Mouse (Mus musculus): ENCODE results near the gene Taf1d. TPM values are rescaled to one million over a fixed set of nuclear protein-coding genes. Genes with fewer than 3 reads are reported as not detected.
A peak's percentile ranks its signal among the peaks of the same experiment; 100 is the strongest.
"Not testable (repeated sequence)": the region's sequence is repeated elsewhere in the genome, so short reads cannot be mapped to it uniquely, and the experiment has no call there.

Taf1d gene
- polyA plus RNA-seq, 1 experiment from 2014 or later, result 63.1 TPM

DNA sequence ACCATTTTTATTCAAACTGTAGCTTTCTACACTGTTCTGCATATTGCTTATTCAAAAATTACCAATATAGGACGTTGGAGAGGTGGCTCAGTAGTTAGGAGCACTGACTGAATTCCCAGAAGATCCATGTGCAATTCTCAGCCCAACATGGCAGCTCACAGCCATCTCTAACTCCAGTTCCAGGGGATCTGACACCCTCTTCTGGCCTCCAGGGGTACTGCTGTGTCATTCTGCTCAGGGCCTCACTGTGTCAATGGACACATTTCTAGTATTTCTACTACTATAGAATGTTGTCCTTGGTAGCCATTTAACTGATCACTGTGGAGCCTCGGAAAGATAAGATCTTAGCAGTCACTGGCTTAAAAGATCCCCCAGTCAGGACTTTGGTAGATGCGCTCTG is 20.6 kb upstream of the Taf1d start:
- in situ Hi-C loops (cut with MboI; ENCODE audit: low pct_unique_long_range_greater_than_20kb), result no loop called here
- TF ChIP-seq CTCF (IDR thresholded peaks at IDR 0.05), result peak; percentile 61
- no peak for DNase-seq (ENCODE audit: low read depth, low spot score)
- ChIA-PET CTCF (interaction anchor here (1.7 to 2.1 kb wide), 2 partner anchors 12 to 44 kb away, joined by 4 to 5 read pairs; no protein-coding TSS in a partner anchor), POLR2A (no interaction called here)
- H3K27me3 ChIP-seq, result no peaks in the 10 kb centered on the region
- peak; percentile 39 for ATAC-seq

DNA sequence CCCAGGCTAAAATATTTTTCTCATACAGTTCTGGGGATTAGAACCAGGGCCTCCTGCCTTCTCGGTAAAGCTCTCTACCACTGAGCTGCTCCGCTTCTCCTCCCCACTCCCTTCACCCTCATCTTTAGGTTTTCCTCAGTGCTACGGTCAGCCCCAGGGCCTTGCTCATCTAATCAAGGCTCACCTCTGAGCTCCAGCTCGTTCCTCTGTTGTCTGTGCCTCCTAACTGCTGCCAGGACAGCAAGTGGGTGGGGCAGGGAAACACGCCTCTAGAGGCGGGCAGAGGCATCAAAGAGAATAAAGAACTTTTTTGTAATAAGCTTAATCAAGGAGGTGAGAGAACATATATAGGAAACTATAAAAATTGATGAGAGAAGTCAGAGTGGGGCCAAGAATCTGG is 18.2 kb upstream of the Taf1d start:
- no peak for DNase-seq (ENCODE audit: low read depth, low spot score)
- CTCF ChIA-PET, result interaction anchor here (0.9 to 1.1 kb wide), 2 partner anchors 8 to 14 kb away, joined by 3 read pairs; no protein-coding TSS in a partner anchor
- no peaks in the 10 kb centered on the region for H3K27me3 ChIP-seq
- no peak for TF ChIP-seq CTCF (IDR thresholded peaks at IDR 0.05)
- POLR2A ChIA-PET, result no interaction called here
- in situ Hi-C loops (cut with MboI; ENCODE audit: low pct_unique_long_range_greater_than_20kb), result no loop called here
- ATAC-seq, result no peak

GRCm38 (mm10) chr9:15288402-15288801 is 17.6 kb upstream of the Taf1d start:
- no peaks in the 10 kb centered on the region for H3K27me3 ChIP-seq
- TF ChIP-seq CTCF (IDR thresholded peaks at IDR 0.05), result no peak
- in situ Hi-C loops (cut with MboI; ENCODE audit: low pct_unique_long_range_greater_than_20kb), result no loop called here
- CTCF ChIA-PET, result interaction anchor here (0.9 to 1.1 kb wide), 2 partner anchors 8 to 13 kb away, joined by 3 read pairs; no protein-coding TSS in a partner anchor
- ATAC-seq (no peak), DNase-seq (ENCODE audit: low read depth, low spot score) (no peak)
- POLR2A ChIA-PET, result no interaction called here

DNA sequence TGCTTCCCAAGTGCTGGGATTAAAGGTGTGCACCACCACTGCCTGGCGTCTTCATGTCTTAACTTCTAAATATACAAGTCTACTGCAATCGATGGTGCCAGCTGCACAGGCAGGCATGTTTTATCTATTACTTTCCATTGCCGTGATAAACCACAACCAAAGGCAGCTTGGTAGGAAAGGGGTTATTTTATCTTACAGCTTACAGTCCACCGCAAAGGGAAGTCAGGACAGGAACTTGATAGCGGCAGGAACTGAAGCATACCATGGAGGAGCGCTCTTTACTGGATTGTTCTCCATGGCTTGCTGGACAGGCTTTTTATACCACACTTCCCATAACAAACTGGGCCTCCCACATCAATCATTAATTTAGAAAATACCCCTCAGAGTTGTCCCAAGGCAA is 16.8 kb upstream of the Taf1d start:
- CTCF ChIA-PET, result no interaction called here
- in situ Hi-C loops (cut with MboI; ENCODE audit: low pct_unique_long_range_greater_than_20kb), result no loop called here
- POLR2A ChIA-PET, result interaction anchor here (1.0 kb wide), 1 partner anchor 10 kb away, joined by 3 read pairs; the partner anchor contains the start of gene Med17
- H3K27me3 ChIP-seq, result no peaks in the 10 kb centered on the region
- no peak for DNase-seq (ENCODE audit: low read depth, low spot score)
- TF ChIP-seq CTCF (IDR thresholded peaks at IDR 0.05), result no peak
- no peak for ATAC-seq

GRCm38 (mm10) chr9:15297112-15297511 is 8.9 kb upstream of the Taf1d start:
- POLR2A ChIA-PET, result no interaction called here
- TF ChIP-seq CTCF (IDR thresholded peaks at IDR 0.05), result no peak
- ATAC-seq, result peak; percentile 91

DNA sequence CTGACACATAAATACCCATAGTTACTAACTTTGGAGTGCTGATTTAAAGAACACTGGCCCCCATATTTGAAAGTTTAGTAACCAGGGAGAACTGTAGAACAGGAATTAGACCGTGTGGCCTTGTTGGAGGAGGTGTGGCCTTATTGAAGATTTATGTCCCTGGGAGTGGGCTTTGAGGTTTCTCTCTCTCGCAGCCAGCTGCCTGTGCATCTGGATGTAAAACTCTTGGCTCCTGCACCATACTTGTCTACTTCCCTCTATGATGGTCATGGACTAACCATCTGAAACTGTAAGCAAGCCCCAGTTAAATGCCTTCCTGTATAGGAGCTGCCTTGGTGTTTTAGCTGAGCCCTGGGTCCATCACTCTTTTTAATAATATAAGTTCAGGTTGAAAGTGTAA is 7.6 kb upstream of the Taf1d start:
- H3K27me3 ChIP-seq, result no peaks in the 10 kb centered on the region
- DNase-seq (ENCODE audit: low read depth, low spot score) (no peak), ATAC-seq (no peak)
- POLR2A ChIA-PET, result no interaction called here
- no peak for TF ChIP-seq CTCF (IDR thresholded peaks at IDR 0.05)
- in situ Hi-C loops (cut with MboI; ENCODE audit: low pct_unique_long_range_greater_than_20kb), result no loop called here
- CTCF ChIA-PET, result no interaction called here

More at GRCm38 (mm10) chr9:15297112-15297511, 8.9 kb upstream of the Taf1d start:
- CTCF ChIA-PET, result interaction anchor here (1.1 kb wide), 1 partner anchor 12 kb away, joined by 5 read pairs; no protein-coding TSS in a partner anchor
- no peaks in the 10 kb centered on the region for H3K27me3 ChIP-seq
- in situ Hi-C loops (cut with MboI; ENCODE audit: low pct_unique_long_range_greater_than_20kb), result no loop called here
- DNase-seq (ENCODE audit: low read depth, low spot score), result no peak

DNA sequence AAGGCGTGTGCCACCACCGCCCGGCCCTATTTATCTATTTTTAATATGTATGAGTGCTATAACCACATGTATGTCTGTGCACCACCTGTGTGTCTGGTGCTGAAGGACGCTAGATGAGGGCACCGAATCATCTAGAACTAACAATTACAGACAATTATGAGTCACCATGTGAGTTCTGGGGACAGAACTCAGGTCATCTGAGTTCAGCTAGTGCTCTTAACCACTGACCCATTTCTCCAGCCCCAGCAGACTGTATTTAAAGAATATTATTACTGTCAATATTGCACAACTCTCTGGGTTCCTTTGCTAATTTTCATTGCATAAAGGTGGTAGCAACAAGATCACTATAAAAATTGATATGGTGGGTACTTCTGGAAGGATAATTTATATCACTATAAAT is 6.0 kb upstream of the Taf1d start:
- in situ Hi-C loops (cut with MboI; ENCODE audit: low pct_unique_long_range_greater_than_20kb), result loop anchor here (25.0 kb wide), 1 partner anchor 1488 kb away; no protein-coding TSS in a partner anchor
- POLR2A ChIA-PET, result no interaction called here
- H3K27me3 ChIP-seq, result no peaks in the 10 kb centered on the region
- no peak for TF ChIP-seq CTCF (IDR thresholded peaks at IDR 0.05)
- ATAC-seq (no peak), DNase-seq (ENCODE audit: low read depth, low spot score) (no peak)
- CTCF ChIA-PET, result no interaction called here

GRCm38 (mm10) chr9:15301399-15301798 is 4.6 kb upstream of the Taf1d start:
- in situ Hi-C loops (cut with MboI; ENCODE audit: low pct_unique_long_range_greater_than_20kb), result loop anchor here (25.0 kb wide), 1 partner anchor 1489 kb away; no protein-coding TSS in a partner anchor
- ChIA-PET POLR2A (no interaction called here), CTCF (interaction anchor here (1.0 to 1.6 kb wide), 5 partner anchors 11 to 412 kb away, joined by 3 to 4 read pairs (median 3); no protein-coding TSS in a partner anchor)
- DNase-seq (ENCODE audit: low read depth, low spot score) (no peak), ATAC-seq (no peak)
- H3K27me3 ChIP-seq, result no peaks in the 10 kb centered on the region
- no peak for TF ChIP-seq CTCF (IDR thresholded peaks at IDR 0.05)

DNA sequence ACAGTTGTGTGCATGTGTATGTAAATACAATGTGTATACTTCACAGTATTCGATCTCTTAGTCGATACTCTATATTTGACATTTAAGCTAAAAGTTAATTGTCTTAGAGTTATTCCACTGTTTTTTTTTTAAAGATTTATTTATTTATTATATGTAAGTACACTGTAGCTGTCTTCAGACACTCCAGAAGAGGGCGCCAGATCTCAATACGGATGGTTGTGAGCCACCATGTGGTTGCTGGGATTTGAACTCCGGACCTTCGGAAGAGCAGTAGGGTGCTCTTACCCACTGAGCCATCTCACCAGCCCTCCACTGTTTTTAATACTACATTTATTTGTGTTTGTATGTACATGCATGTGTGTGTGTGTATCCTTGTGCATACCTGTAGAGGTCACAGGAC is 4.0 kb upstream of the Taf1d start:
- CTCF ChIA-PET, result interaction anchor here (1.0 to 1.6 kb wide), 5 partner anchors 12 to 411 kb away, joined by 3 to 4 read pairs (median 3); no protein-coding TSS in a partner anchor
- H3K27me3 ChIP-seq; ATAC-seq; POLR2A ChIA-PET; DNase-seq (ENCODE audit: low read depth, low spot score): not testable (repeated sequence)
- in situ Hi-C loops (cut with MboI; ENCODE audit: low pct_unique_long_range_greater_than_20kb), result loop anchor here (25.0 kb wide), 1 partner anchor 1490 kb away; no protein-coding TSS in a partner anchor
- peak; percentile 54 for TF ChIP-seq CTCF (IDR thresholded peaks at IDR 0.05)

DNA sequence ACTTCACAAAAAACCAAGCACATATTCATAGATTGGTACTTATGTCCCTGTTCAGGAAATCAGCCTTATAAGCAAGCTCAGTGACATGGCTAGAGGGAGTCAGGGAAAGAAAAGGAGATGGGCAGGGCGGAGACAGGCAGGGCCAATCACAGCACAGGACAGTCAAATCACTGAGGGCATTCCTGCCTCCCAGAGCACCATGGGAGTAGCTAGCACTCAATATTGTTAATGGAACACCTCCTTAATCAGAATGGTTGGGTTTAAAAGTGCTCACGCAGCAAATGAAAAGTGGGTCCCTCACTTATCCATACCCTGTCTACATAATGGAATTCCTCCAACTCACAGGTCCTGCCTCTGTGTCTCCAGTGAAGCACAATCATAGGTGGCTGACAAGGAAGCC is 3.1 kb upstream of the Taf1d start:
- H3K27me3 ChIP-seq, result no peaks in the 10 kb centered on the region
- TF ChIP-seq CTCF (IDR thresholded peaks at IDR 0.05), result no peak
- ChIA-PET POLR2A (no interaction called here), CTCF (no interaction called here)
- no peak for DNase-seq (ENCODE audit: low read depth, low spot score)
- in situ Hi-C loops (cut with MboI; ENCODE audit: low pct_unique_long_range_greater_than_20kb), result loop anchor here (25.0 kb wide), 1 partner anchor 1491 kb away; no protein-coding TSS in a partner anchor
- ATAC-seq, result no peak

DNA sequence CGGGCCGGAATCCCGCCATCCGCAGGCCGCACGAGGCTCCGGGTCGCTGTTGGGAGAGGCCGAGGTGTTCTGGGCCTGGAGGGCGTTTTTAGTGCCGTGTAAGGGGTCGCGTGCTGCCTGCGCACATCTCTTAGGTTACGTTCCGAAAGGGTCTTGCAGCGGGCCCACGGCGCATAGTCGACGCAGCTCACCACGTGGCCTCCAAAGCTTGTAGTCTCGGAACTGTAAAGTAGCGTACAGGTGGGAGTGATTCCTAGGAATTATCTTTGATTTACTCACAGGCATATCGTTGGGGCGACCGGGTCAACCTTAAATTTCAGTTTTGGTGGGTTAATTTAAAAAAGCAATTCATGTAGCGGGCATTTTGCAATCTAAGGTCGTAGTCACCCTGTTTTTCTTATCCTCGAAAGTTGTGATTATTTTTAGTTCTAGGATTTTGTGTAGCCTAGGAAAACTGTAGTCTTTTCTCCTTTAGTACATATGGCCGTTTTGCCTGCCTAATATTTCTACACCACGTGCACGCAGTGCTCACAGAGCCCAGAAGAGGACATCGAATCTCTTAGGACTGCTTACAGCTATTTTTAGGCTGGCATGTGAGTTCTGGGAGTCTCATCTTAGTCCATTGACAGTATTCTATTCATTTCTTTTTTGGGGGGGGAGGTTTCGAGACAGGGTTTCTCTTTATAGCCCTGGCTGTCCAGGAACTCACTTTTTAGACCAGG is 545 bp downstream of the Taf1d start, which contains the start of gene 4931406C07Rik:
4931406C07Rik (minus strand) TSS at position 51 of the 722 bp plus-strand sequence.
- DNase-seq (ENCODE audit: low read depth, low spot score) (no peak), ATAC-seq (peak; percentile 56)
- H3K27me3 ChIP-seq, result no peaks in the 10 kb centered on the region
- ChIA-PET CTCF (interaction anchor here (0.8 to 1.5 kb wide), 3 partner anchors 12 to 24 kb away, joined by 3 read pairs; no protein-coding TSS in a partner anchor), POLR2A (interaction anchor here (1.5 to 2.0 kb wide), 2 partner anchors 12 to 27 kb away, joined by 3 to 5 read pairs; partner anchors contain the start of gene Med17)
- TF ChIP-seq CTCF (IDR thresholded peaks at IDR 0.05), result no peak
- in situ Hi-C loops (cut with MboI; ENCODE audit: low pct_unique_long_range_greater_than_20kb), result loop anchor here (25.0 kb wide), 1 partner anchor 1494 kb away; no protein-coding TSS in a partner anchor
